Mouse (Mus musculus) spleen, adult 2 months (tissue): ENCODE results near the gene Mapre3. TPM values are rescaled to one million over a fixed set of nuclear protein-coding genes. Genes with fewer than 3 reads are reported as not detected.

Experiments used
- DNase-seq, 2 experiments: peaks; one replicate each; pipeline versions ENCODE4 v3.0.0 to v3.0.0-alpha.2; 2012 to 2021; ENCODE audit warnings: low spot score in 2 of 2, low read depth in 1 of 2
- H3K27ac ChIP-seq: fragments of 200-500 bp; 2 replicates; pipeline ENCODE4 v1.5.1; 2012; ENCODE audit warnings: low read length, inconsistent platforms; ENCODE audit not compliant: insufficient read depth
- H3K27me3 ChIP-seq: fragments of 200-500 bp; 2 replicates; pipeline ENCODE4 v1.6.1; 2012; ENCODE audit warnings: mild to moderate bottlenecking, moderate library complexity, low read length, inconsistent platforms; ENCODE audit not compliant: control insufficient read depth, insufficient read depth
- H3K36me3 ChIP-seq: fragments of 200-500 bp; 2 replicates; pipeline ENCODE4 v1.6.1; 2012; ENCODE audit warnings: mild to moderate bottlenecking, low read length, inconsistent platforms; ENCODE audit not compliant: control insufficient read depth, insufficient read depth
- H3K4me1 ChIP-seq: fragments of 200-500 bp; 2 replicates; pipeline ENCODE4 v1.6.1; 2011; ENCODE audit warnings: inconsistent platforms; ENCODE audit not compliant: control insufficient read depth, insufficient read depth, insufficient read length
- H3K4me3 ChIP-seq: fragments of 200-500 bp; 2 replicates; pipeline ENCODE4 v1.5.1; 2011; ENCODE audit warnings: mild to moderate bottlenecking, inconsistent platforms; ENCODE audit not compliant: insufficient read depth, insufficient read length; ENCODE audit errors: extremely low read depth
- CTCF ChIP-seq: fragments of 200-500 bp; IDR thresholded peaks from 2 replicates; pipeline ENCODE4 v1.5.1; 2011; ENCODE audit warnings: mild to moderate bottlenecking, inconsistent platforms; ENCODE audit not compliant: insufficient read depth, insufficient read length, insufficient replicate concordance; ENCODE audit errors: extremely low read depth
- POLR2A ChIP-seq: fragments of 200-500 bp; IDR thresholded peaks from 2 replicates; pipeline ENCODE4 v1.6.1; 2011; ENCODE audit warnings: low read depth, low read length, inconsistent platforms
- WGBS: fragments of 180-500 bp; shearing (Covaris S2); methylation state at CpG from one replicate; pipeline ENCODE4 v1.1.7; 2018; 5-methylcytosine and 5-hydroxymethylcytosine counted together
- polyA plus RNA-seq: library from polyadenylated mRNA; depleted of rRNA; stranded (reverse); fragments of >200 nt; gene quantifications from 2 replicates; pipeline ENCODE4 v1.2.3, GENCODE M21; 2012

Gene Mapre3
- polyA plus RNA-seq, 1 experiment = 12.2 TPM

- DNase-seq = no peak
- H3K27me3 ChIP-seq = no peaks in the 10 kb centered on the region
- H3K36me3 ChIP-seq = no peaks in the 10 kb centered on the region
- no peak overlapping the region for H3K4me3 ChIP-seq
- H3K27ac ChIP-seq = no peak overlapping the region
- TF ChIP-seq POLR2A (no peak), CTCF (no peak)
- WGBS = 82% methylated on average over 3 of the region's 3 CpGs
- no peaks in the 10 kb centered on the region for H3K4me1 ChIP-seq
Measured at GRCm38 (mm10) chr5:30823091-30823490, 8.7 kb downstream of the Mapre3 start.

- Histone ChIP-seq H3K4me1 (no peaks in the 10 kb centered on the region), H3K36me3 (no peaks in the 10 kb centered on the region), H3K4me3 (no peak overlapping the region), H3K27ac (no peak overlapping the region), H3K27me3 (no peaks in the 10 kb centered on the region)
- 89% methylated on average over 11 of the region's 11 CpGs for WGBS
- no peak for DNase-seq
- TF ChIP-seq POLR2A (no peak), CTCF (no peak)
Measured at GRCm38 (mm10) chr5:30824124-30824988, 9.9 kb downstream of the Mapre3 start.

GRCm38 (mm10) chr5:30825166-30825565 is 10.7 kb downstream of the Mapre3 start:
- no peak for TF ChIP-seq POLR2A
- TF ChIP-seq CTCF = no peak
- Histone ChIP-seq H3K27ac (no peak overlapping the region), H3K36me3 (no peaks in the 10 kb centered on the region), H3K4me1 (no peaks in the 10 kb centered on the region), H3K4me3 (no peak overlapping the region), H3K27me3 (no peaks in the 10 kb centered on the region)
- DNase-seq = no peak
- 81% methylated on average over 10 of the region's 10 CpGs for WGBS

GRCm38 (mm10) chr5:30825821-30826220 is 11.4 kb downstream of the Mapre3 start:
- DNase-seq = no peak
- Histone ChIP-seq H3K36me3 (no peaks in the 10 kb centered on the region), H3K4me1 (no peaks in the 10 kb centered on the region), H3K27me3 (no peaks in the 10 kb centered on the region), H3K27ac (no peak overlapping the region), H3K4me3 (no peak overlapping the region)
- WGBS = 76% methylated on average over 6 of the region's 6 CpGs
- TF ChIP-seq CTCF (no peak), POLR2A (no peak)

- no peak overlapping the region for H3K4me3 ChIP-seq
- H3K4me1 ChIP-seq = no peaks in the 10 kb centered on the region
- H3K36me3 ChIP-seq = no peaks in the 10 kb centered on the region
- no peaks in the 10 kb centered on the region for H3K27me3 ChIP-seq
- no peak overlapping the region for H3K27ac ChIP-seq
- no peak for TF ChIP-seq CTCF
- no peak for TF ChIP-seq POLR2A
- WGBS = 83% methylated on average over 3 of the region's 3 CpGs
- DNase-seq = no peak
Measured at GRCm38 (mm10) chr5:30833416-30833815, 19.0 kb downstream of the Mapre3 start.

GRCm38 (mm10) chr5:30839731-30840130 is 25.3 kb downstream of the Mapre3 start:
- Histone ChIP-seq H3K27me3 (no peaks in the 10 kb centered on the region), H3K4me1 (no peaks in the 10 kb centered on the region), H3K4me3 (no peak overlapping the region), H3K27ac (no peak overlapping the region), H3K36me3 (no peaks in the 10 kb centered on the region)
- DNase-seq = no peak
- TF ChIP-seq POLR2A (no peak), CTCF (no peak)
- 90% methylated on average over 2 of the region's 2 CpGs for WGBS

GRCm38 (mm10) chr5:30841896-30842295 is 27.5 kb downstream of the Mapre3 start:
- H3K27ac ChIP-seq = no peak overlapping the region
- H3K4me3 ChIP-seq = no peak overlapping the region
- TF ChIP-seq POLR2A = no peak
- no peaks in the 10 kb centered on the region for H3K4me1 ChIP-seq
- no peaks in the 10 kb centered on the region for H3K36me3 ChIP-seq
- DNase-seq = no peak
- no peaks in the 10 kb centered on the region for H3K27me3 ChIP-seq
- 74% methylated on average over 3 of the region's 3 CpGs for WGBS
